Mouse (Mus musculus) lung, postnatal 0 days (tissue): Measurements from ENCODE around the gene Tyw1.

ENCODE experiments used
- CTCF ChIP-seq: IDR thresholded peaks from 2 replicates; pipeline ENCODE4 v1.5.1; 2016; ENCODE audit warnings: antibody characterized with exemption, mild to moderate bottlenecking
- EP300 ChIP-seq: IDR thresholded peaks from 2 replicates; pipeline ENCODE4 v1.6.1; 2016; ENCODE audit warnings: antibody characterized with exemption, mild to moderate bottlenecking, control low read depth

DNA sequence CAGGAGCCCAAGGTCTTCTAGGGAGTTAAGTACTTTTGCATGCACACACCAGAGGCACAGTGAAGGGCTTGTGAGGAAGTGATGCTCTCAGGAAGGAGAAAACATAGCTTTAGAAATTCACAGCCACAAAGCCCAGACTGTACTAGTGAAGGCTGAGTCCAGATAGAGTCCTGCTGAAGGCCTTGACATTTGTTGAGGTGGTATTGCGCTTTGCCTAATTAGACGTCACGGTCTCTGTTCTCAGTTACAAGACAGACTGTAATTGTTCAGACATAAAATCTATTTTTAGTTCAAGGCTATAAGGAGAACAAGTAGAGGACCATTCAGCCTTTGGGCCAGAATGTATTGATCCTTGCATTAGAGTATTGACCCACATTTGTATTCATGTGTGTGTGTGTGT is 58.1 kb downstream of the Tyw1 start:
- no peak for TF ChIP-seq CTCF
- no peak for TF ChIP-seq EP300
